Mouse (Mus musculus): ENCODE measurements around the gene Elmo3. TPM values are rescaled to one million over a fixed set of nuclear protein-coding genes. Genes with fewer than 3 reads are reported as not detected.

Gene Elmo3
- polyA plus RNA-seq, 1 experiment from 2014 or later, result 1.3 TPM

DNA sequence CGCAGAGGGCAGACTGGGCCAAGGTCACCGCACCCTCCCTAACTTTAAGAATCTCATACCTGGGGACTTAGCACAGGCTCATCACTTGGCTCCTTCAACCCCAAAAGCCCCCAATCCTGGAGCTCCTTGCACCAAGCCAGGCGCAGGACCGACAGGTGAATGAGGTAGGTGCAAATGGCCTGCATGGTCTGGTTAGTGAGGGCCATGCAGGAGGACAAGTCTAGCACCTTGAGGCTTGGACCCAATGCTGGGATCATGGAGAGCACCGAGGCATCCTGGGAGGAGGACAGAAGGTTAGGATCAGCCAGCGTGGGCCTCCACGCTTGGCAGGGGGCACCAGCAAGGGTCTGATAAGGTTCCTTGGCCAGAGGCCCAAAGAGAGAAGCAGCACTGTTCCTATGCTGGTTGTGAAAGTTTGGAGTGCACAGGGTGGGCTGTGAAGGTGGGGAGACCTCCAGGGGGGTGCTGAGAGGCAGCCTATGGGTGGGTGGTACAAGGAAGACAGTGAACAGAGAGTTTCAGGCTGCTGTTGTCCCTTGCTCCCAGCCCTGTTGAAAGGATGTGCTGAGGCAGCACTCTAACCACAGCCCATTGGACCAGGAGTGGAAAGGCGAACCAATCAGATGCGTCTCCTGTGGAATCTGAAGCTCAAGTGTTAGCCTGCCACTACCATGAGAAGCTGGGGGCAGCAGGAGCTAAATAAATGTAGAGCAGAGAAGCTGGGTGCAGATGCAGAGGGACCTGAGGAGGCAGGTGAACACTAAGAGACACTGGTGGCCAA lies 8.4 kb downstream of the Elmo3 start:
- no peaks in the 10 kb centered on the region for H3K4me1 ChIP-seq (replicated peaks; ENCODE audit: control insufficient read depth, insufficient read depth, low read length)
- H3K36me3 ChIP-seq (ENCODE audit: control insufficient read depth, insufficient read depth), result peaks cover 8% of the 10 kb centered on the region; the same call in 1 of the 2 replicates
- H3K4me3 ChIP-seq (replicated peaks; ENCODE audit: low read length), result no peak overlapping the region
- no peaks in the 10 kb centered on the region for H3K9me3 ChIP-seq (ENCODE audit: control insufficient read depth, low read length)
- no peak for ATAC-seq
- WGBS, result 79% methylated on average over 9 of the region's 9 CpGs
- no peak overlapping the region for H3K27ac ChIP-seq (ENCODE audit: low read length)
- no peaks in the 10 kb centered on the region for H3K27me3 ChIP-seq (replicated peaks; ENCODE audit: control insufficient read depth, insufficient read depth, low read length)
- H3K9ac ChIP-seq (replicated peaks; ENCODE audit: low read depth, low read length), result no peak overlapping the region
- no peak overlapping the region for H3K4me2 ChIP-seq (ENCODE audit: low read length)

DNA sequence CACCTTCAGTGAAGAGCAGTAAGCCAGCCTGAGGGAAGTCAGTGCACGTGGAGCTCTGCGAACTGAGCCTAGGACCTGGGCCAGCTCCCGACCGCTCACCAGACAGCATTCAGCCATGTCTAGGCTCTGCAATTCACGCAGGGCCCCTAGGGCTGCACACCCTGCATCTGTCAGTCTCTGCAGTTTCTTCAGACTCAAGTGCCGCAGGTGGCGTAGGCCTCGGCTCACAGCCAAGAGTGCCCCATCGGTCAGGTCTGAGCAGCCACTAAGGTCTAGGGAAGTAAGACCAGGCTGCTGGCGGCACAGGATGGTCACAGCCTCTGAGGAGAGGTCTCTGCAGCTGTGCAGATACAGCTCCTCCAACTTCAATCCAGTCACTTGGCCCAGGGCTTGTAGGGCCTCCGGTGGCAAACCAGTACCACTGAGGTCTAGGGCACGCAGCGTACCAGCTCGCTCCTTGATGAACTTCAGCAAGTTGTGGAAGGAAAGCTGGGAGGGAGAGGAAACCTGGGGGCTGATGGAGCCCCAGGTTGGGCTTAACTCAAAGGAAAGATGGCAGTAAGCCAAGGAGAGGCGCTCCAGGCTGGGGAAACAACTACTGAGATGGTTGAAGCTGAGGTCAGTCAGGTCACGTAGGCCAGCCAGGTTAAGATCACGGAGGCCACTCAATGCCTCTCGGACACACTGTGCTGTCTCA lies 9.8 kb downstream of the Elmo3 start:
- Histone ChIP-seq H3K4me1 (replicated peaks; ENCODE audit: control insufficient read depth, insufficient read depth, low read length) (no peaks in the 10 kb centered on the region), H3K4me2 (ENCODE audit: low read length) (no peak overlapping the region), H3K9me3 (ENCODE audit: control insufficient read depth, low read length) (no peaks in the 10 kb centered on the region), H3K9ac (replicated peaks; ENCODE audit: low read depth, low read length) (no peak overlapping the region), H3K27me3 (replicated peaks; ENCODE audit: control insufficient read depth, insufficient read depth, low read length) (no peaks in the 10 kb centered on the region), H3K27ac (ENCODE audit: low read length) (no peak overlapping the region), H3K4me3 (replicated peaks; ENCODE audit: low read length) (no peak overlapping the region), H3K36me3 (ENCODE audit: control insufficient read depth, insufficient read depth) (peaks cover 11% of the 10 kb centered on the region; the same call in 1 of the 2 replicates)
- WGBS, result 93% methylated on average over 18 of the region's 18 CpGs
- no peak for ATAC-seq

DNA sequence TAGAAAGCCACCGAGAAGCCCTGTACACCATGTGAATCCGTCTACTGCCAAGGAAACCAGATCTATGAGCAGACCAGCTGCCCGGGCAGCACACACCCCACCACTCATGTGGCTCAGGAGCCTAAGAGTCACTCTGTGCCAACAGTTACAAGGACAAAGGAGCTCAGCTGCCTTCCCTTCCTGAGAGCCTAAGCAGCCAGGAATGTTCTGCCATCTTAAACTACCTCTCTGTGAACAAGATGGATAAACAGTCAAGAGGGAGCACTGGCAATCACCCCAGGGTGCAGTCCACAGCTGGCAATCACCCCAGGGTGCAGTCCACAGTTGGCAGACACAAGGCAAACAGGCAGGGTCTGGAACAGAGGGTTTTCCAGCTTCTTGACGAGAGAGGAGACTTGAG lies 12.5 kb downstream of the Elmo3 start:
- 91% methylated on average over 4 of the region's 4 CpGs for whole genome bisulfite sequencing
- ATAC-seq, result no peak
- peaks cover 8% of the 10 kb centered on the region; the same call in 1 of the 2 replicates for H3K36me3 ChIP-seq (ENCODE audit: control insufficient read depth, insufficient read depth)
- no peak overlapping the region for H3K9ac ChIP-seq (replicated peaks; ENCODE audit: low read depth, low read length)
- H3K27me3 ChIP-seq (replicated peaks; ENCODE audit: control insufficient read depth, insufficient read depth, low read length), result no peaks in the 10 kb centered on the region
- no peaks in the 10 kb centered on the region for H3K4me1 ChIP-seq (replicated peaks; ENCODE audit: control insufficient read depth, insufficient read depth, low read length)
- no peak overlapping the region for H3K4me2 ChIP-seq (ENCODE audit: low read length)
- H3K9me3 ChIP-seq (ENCODE audit: control insufficient read depth, low read length), result no peaks in the 10 kb centered on the region
- no peak overlapping the region for H3K27ac ChIP-seq (ENCODE audit: low read length)
- H3K4me3 ChIP-seq (replicated peaks; ENCODE audit: low read length), result no peak overlapping the region

DNA sequence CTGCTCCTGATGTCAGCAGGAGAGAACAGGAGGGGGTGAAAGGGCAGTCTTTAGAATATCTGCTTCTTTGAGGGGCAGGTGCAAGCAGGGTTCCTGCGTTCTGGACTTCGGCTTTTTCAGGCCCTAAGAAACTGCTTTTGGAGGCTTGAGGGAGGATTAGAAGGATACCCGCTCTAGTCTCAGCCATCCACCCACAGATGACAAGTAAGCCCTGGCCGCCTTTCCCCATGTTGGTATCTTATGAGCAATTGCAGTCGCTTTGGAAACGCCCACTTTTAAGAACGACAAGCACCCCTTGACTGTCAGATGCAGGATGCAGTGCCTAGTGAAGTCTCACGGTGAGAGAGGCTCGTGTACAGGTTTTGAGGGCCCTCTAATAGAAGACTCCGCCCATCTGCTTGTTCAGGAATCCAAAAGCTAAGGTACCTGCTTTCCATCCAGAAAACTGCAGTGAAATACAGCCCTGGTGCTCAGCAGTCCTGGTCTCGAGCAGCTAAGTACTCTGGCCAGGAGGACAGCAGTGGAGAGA lies 13.3 kb downstream of the Elmo3 start:
- Histone ChIP-seq H3K9me3 (ENCODE audit: control insufficient read depth, low read length) (no peaks in the 10 kb centered on the region), H3K4me3 (replicated peaks; ENCODE audit: low read length) (no peak overlapping the region), H3K27ac (ENCODE audit: low read length) (no peak overlapping the region), H3K36me3 (ENCODE audit: control insufficient read depth, insufficient read depth) (peaks cover 8% of the 10 kb centered on the region; the same call in 1 of the 2 replicates), H3K27me3 (replicated peaks; ENCODE audit: control insufficient read depth, insufficient read depth, low read length) (no peaks in the 10 kb centered on the region), H3K9ac (replicated peaks; ENCODE audit: low read depth, low read length) (no peak overlapping the region), H3K4me1 (replicated peaks; ENCODE audit: control insufficient read depth, insufficient read depth, low read length) (no peaks in the 10 kb centered on the region), H3K4me2 (ENCODE audit: low read length) (no peak overlapping the region)
- no peak for ATAC-seq
- 84% methylated on average over 11 of the region's 11 CpGs for WGBS

DNA sequence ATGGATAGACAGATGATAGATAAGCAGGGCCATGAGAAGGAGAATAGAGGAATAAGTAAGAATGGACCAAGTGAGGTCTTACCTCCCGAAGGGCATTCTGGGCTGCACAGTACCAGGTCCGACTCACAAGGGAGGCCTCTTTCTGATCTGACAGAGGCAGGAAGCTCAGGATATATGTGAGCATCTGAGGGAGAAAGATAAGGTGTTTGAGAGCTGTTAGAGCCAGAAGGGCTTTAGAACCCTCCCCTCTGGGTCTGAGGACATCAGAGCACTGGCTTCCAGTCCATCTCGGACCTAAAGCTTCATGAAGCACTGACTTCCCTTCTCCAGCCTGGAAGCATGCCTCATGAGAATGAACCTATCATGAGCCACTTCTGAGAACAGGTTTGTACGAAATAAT lies 17.8 kb downstream of the Elmo3 start:
- WGBS, result 87% methylated on average over 4 of the region's 4 CpGs
- no peak overlapping the region for H3K4me3 ChIP-seq (replicated peaks; ENCODE audit: low read length)
- H3K4me1 ChIP-seq (replicated peaks; ENCODE audit: control insufficient read depth, insufficient read depth, low read length), result peaks cover 21% of the 10 kb centered on the region
- no peak overlapping the region for H3K27ac ChIP-seq (ENCODE audit: low read length)
- no peak for ATAC-seq
- no peaks in the 10 kb centered on the region for H3K27me3 ChIP-seq (replicated peaks; ENCODE audit: control insufficient read depth, insufficient read depth, low read length)
- no peak overlapping the region for H3K9ac ChIP-seq (replicated peaks; ENCODE audit: low read depth, low read length)
- H3K9me3 ChIP-seq (ENCODE audit: control insufficient read depth, low read length), result no peaks in the 10 kb centered on the region
- H3K36me3 ChIP-seq (ENCODE audit: control insufficient read depth, insufficient read depth), result peaks cover 4% of the 10 kb centered on the region; the same call in 1 of the 2 replicates
- no peak overlapping the region for H3K4me2 ChIP-seq (ENCODE audit: low read length)

DNA sequence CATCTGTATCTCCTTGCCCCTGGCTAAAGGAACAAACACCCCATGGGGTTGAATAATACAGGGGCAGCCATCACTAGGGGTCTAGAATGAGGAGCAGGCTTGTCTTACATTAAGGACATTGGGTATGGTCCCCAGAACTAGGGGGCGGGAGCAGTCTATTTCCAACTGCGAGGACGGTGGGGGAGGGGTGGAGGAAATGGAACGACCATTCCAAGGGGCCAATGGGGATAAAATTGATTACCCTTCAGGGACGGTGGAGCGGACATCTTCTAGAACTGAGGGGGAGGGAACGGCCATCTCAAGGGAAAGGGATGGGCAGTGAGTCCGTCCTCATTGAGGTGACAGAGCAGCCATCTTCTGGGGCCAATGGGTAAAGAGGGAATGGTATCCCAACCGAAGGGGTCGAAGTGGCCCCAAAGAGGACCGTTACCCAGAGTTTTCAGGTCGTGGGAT lies 20.3 kb downstream of the Elmo3 start:
- H3K27me3 ChIP-seq (replicated peaks; ENCODE audit: control insufficient read depth, insufficient read depth, low read length), result no peaks in the 10 kb centered on the region
- ATAC-seq, result no peak; the same call in none of the 2 replicates
- WGBS, result 1% methylated on average over 12 of the region's 12 CpGs
- H3K36me3 ChIP-seq (ENCODE audit: control insufficient read depth, insufficient read depth), result peaks cover 15% of the 10 kb centered on the region
- H3K4me2 ChIP-seq (ENCODE audit: low read length), result peak overlapping the region; percentile 76
- peak overlapping the region; percentile 91 for H3K4me3 ChIP-seq (replicated peaks; ENCODE audit: low read length)
- H3K9me3 ChIP-seq (ENCODE audit: control insufficient read depth, low read length), result no peaks in the 10 kb centered on the region
- H3K27ac ChIP-seq (ENCODE audit: low read length), result peak overlapping the region; percentile 63; the same call in 1 of the 2 replicates
- H3K4me1 ChIP-seq (replicated peaks; ENCODE audit: control insufficient read depth, insufficient read depth, low read length), result peaks cover 21% of the 10 kb centered on the region
- peak overlapping the region; percentile 93 for H3K9ac ChIP-seq (replicated peaks; ENCODE audit: low read depth, low read length)

DNA sequence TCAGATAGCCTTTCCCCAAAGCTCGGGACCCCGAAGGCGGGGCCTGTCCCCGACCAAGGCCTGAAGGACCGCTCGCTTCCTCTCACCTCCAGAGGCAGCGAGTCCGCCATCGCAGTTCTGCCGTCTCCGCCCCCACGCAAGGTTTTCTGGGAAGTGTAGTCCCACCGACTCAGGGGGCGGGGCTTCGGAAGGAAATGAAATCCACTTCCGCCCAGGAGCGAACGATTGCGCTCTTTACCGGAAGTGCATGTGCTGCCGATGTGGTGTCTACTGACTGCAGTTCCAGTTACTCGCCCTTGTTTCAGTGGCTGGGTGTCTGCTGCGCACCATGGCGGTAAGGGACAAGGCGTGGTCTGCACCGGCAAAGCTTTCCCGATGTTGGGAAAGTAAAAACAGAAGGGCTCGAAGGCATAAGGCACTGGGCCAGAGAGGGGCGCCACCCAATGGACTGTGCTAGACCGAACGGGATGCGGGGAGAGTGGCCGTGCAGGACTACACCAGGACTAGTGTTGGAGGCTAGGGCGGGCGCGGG lies 20.8 kb downstream of the Elmo3 start, which contains the start of the genes Lrrc29 and Tmem208:
Gene Lrrc29 (minus strand): TSS at position 138 of the 532 bp plus-strand sequence.
Gene Tmem208 (plus strand): TSS at position 214 of the 532 bp plus-strand sequence.
- Histone ChIP-seq H3K4me3 (replicated peaks; ENCODE audit: low read length) (peak within 1 kb of the TSS; percentile 91), H3K4me2 (ENCODE audit: low read length) (peak within 1 kb of the TSS; percentile 79), H3K27ac (ENCODE audit: low read length) (peak within 1 kb of the TSS; percentile 86), H3K36me3 (ENCODE audit: control insufficient read depth, insufficient read depth) (peaks cover 18% of the 10 kb centered on the region), H3K9me3 (ENCODE audit: control insufficient read depth, low read length) (no peaks in the 10 kb centered on the region), H3K27me3 (replicated peaks; ENCODE audit: control insufficient read depth, insufficient read depth, low read length) (no peaks in the 10 kb centered on the region), H3K9ac (replicated peaks; ENCODE audit: low read depth, low read length) (peak within 1 kb of the TSS; percentile 93), H3K4me1 (replicated peaks; ENCODE audit: control insufficient read depth, insufficient read depth, low read length) (peaks cover 21% of the 10 kb centered on the region)
- ATAC-seq, result peak; percentile 94
- WGBS, result under 1% methylated on average over 36 of the region's 36 CpGs

DNA sequence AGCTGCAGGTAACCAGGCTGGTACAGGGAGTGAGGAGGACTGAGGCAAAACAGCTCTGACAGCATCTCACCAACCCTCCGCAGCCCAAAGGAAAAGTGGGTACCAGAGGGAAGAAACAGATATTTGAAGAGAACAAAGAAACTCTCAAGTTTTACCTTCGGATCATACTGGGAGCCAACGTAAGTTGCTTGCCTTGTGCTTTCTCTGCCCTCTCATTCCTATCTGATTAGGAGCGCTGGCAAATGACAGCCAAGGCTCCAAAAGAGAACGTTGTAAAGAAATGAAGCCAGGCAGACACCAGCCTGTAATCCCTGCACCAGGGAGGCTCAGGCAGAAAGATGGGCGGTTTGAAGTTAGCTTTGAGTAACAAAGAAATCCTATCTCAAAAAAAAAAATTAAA lies 21.6 kb downstream of the Elmo3 start:
- no peak for ATAC-seq
- H3K27ac ChIP-seq (ENCODE audit: low read length), result no peak overlapping the region
- H3K27me3 ChIP-seq (replicated peaks; ENCODE audit: control insufficient read depth, insufficient read depth, low read length), result no peaks in the 10 kb centered on the region
- WGBS, result 36% methylated on average over 6 of the region's 6 CpGs
- H3K4me2 ChIP-seq (ENCODE audit: low read length), result peak overlapping the region; percentile 79
- H3K9ac ChIP-seq (replicated peaks; ENCODE audit: low read depth, low read length), result peak overlapping the region; percentile 93
- peak overlapping the region; percentile 91 for H3K4me3 ChIP-seq (replicated peaks; ENCODE audit: low read length)
- H3K4me1 ChIP-seq (replicated peaks; ENCODE audit: control insufficient read depth, insufficient read depth, low read length), result peaks cover 21% of the 10 kb centered on the region
- H3K9me3 ChIP-seq (ENCODE audit: control insufficient read depth, low read length), result no peaks in the 10 kb centered on the region
- H3K36me3 ChIP-seq (ENCODE audit: control insufficient read depth, insufficient read depth), result peaks cover 26% of the 10 kb centered on the region

DNA sequence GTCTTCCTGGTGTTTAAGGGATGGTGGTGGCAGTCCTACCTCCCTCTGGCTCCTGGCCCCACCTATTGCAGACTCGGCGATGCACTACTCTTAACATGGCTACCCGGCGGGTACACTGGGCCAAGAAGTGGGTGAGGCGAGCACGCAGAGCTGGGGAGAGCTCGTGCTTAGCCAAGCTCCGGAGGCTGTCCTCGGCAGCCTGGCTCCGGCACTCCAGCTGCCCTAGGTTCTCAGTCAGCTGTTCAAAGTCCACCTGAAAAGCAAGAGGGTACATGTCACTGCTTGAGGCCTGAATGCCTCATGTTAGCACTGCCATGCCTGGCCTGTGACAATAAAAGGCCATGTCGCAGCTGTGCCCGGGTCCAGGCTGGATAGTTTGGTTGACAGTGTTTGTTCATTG lies 24.9 kb downstream of the Elmo3 start:
- no peak overlapping the region for H3K4me3 ChIP-seq (replicated peaks; ENCODE audit: low read length)
- H3K36me3 ChIP-seq (ENCODE audit: control insufficient read depth, insufficient read depth), result peaks cover 26% of the 10 kb centered on the region
- H3K4me2 ChIP-seq (ENCODE audit: low read length), result no peak overlapping the region
- no peak overlapping the region for H3K27ac ChIP-seq (ENCODE audit: low read length)
- H3K4me1 ChIP-seq (replicated peaks; ENCODE audit: control insufficient read depth, insufficient read depth, low read length), result peaks cover 13% of the 10 kb centered on the region
- H3K27me3 ChIP-seq (replicated peaks; ENCODE audit: control insufficient read depth, insufficient read depth, low read length), result no peaks in the 10 kb centered on the region
- 93% methylated on average over 12 of the region's 12 CpGs for WGBS
- H3K9ac ChIP-seq (replicated peaks; ENCODE audit: low read depth, low read length), result no peak overlapping the region
- no peak for ATAC-seq
- no peaks in the 10 kb centered on the region for H3K9me3 ChIP-seq (ENCODE audit: control insufficient read depth, low read length)

All from forebrain, embryonic 16.5 days (tissue).